Mouse (Mus musculus) urinary bladder, postnatal 10 days (tissue): ENCODE data around the gene H2-DMa.

Experiments
- DNase-seq: peaks from one replicate; pipeline ENCODE4 v3.0.0; 2022; ENCODE audit warnings: low spot score

The H2-DMa gene

DNA sequence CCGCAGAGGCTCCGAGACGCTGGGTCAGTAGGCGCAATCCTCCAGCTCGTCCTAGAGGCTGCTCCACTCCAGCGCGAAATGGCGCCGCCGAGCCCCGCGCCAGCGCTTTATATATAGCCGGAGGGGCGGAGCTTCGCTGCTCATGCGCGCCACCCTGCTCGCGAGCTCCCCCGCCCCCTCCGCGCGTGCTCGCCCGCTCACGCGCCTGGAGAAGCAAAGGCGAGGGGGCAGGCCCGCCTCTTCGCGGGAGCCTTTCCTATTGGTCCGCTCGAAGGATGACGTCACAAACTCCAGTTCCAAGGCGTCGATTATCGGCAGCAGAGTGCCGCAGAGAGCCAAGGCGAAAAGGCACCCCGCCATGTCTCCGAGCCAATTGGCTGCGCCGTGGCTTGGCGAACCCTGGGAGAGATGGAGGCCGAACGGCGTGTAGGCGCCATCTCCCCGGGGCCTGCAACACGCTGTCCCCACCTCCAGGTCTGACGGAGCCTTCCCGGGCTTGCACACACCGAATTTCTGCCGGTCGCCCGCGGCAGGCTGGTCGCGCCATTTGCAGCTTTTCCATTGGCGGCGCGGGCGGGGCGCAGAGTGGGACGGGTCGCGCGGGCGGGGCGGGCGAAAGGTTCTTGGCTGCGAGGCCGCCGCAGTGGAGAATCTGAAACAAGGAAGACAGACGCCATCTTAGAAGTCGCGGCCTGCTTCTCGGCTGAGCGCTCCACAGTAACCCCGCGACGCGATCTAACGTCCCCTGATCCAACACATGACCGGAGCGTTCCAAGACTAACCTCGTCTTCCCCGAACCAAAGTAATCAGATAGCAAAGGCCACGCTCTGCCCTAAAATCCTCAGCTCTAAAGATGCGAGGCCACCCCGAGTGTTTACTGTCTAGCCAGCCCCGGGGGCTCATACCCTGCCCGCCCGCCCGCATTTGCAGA, at the start of gene H2-DMa:
Gene H2-DMa, plus strand, starts transcription at position 293 of the 931 bp plus-strand sequence.
- peak; percentile 94 for DNase-seq

DNA sequence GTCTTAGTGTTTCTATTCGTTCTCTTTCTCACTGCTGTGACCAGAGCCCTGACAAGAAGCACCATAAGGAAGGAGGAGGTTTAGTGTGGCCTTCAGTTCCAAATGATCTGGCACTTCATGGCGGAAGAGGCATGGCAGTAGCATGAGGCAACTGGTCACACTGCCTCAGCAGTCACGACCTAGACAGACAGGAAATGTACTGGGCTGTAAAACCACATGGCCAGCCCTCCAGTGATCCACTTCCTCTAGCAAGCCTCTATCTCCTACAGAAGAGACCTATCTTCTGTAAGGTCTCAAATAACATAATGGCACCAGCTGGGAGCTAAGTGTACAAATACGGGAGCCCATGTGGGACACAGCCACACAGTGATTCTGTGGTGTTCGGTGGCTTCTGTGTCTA, 47.2 kb upstream of the H2-DMa start:
- DNase-seq: no peak

DNA sequence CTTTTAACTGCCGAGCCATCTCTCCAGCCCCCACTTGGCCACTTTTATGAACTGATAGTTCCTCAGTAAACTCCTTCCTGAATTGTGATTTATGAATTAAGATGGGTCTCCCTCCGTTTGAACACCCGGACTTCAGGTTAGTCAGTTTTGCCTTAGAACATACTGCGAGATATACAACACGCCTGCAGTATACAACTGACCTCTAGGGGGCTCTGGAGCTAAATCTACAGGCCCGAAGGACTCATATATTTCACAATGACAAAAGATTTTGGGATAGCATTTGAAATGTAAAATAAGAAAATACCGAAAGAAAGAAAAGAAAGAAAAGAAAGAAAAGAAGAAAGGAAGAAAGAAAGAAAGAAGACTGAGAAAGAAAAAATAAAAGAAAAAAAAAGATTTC, 44.1 kb upstream of the H2-DMa start:
- DNase-seq: no peak

DNA sequence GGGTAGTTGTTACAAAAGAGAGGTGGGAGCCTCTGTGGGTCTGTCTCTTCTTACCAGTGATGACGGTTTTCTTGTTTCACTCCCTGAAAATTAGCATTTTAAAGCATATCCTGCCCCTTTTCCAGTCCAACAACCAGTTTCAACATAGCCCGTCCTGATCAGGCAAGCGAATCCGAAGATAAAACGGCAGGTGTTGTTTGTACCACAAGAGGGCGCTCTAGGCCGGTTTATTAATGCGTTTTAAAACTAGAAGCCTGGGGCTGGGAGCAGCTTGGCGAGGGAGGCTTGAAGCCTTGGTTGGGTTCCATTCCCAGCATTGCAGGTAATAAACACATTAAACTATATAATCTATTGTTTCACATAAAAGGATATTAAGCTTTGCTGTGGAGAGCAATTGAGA, 41.8 kb upstream of the H2-DMa start:
- DNase-seq: no peak

- DNase-seq: no peak
These were observed 41.2 kb upstream of the H2-DMa start for GRCm38 (mm10) chr17:34078148-34078547.

- no peak for DNase-seq
These were observed 40.3 kb upstream of the H2-DMa start for GRCm38 (mm10) chr17:34079002-34079401.

DNA sequence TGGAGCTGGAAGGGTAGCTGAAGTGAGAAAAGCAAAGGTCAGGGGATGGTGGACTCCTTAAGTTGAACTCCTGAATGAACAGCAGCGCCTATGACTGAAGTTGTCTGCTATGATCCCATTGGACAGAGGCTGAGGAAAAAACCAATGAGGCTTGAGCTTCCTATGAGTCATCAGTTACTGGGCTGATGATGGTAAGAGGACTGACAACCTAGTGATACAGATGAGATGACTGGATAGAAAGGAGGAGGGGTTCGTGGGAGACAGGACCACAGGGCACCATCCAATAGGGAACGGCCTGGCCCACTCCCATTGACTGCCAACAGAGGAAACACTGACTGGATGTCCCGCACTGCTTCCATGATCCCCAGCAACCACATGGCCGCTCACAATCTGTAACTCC, 39.7 kb upstream of the H2-DMa start:
- DNase-seq: no peak

DNA sequence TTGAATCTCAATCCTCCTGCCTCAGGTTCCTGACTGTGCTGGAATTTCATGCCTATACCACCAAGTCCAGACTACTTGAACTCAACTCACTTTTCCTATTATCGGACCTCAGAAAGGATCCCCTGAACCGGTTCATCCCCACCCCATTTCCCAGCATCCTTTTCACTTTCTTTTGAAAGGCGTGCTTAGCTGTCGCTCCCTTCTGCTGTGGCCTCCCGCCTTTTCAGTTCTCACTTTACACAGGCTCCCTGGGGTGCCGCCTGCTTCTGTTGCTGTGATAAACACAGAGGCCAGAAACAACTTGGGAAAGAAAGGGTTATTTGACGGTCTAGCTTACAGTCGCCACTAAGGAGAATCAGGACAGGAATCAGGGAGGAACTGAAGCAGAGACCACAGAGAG, 36.2 kb upstream of the H2-DMa start:
- DNase-seq: no peak

GRCm38 (mm10) chr17:34087386-34087785, 32.0 kb upstream of the H2-DMa start:
- no peak for DNase-seq

DNA sequence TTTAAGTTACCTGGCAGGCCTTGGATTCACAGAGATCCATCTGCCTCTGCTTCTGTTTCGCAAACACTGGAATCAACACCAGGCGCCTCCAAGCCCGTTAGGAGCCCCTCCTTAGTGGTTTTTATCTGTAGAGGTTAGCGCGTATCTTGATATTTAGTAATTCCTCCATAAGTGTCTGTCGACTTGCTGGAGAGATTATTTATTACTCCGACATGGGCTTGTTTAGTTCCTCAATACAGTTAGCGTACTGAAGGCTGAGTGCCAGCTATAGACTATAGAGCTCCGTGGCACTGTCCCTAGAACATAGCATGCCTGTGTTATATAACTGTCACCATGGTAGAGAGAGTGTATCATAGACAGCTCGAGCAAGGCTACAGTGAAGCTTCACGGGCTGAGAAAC, 31.2 kb upstream of the H2-DMa start:
- no peak for DNase-seq

DNA sequence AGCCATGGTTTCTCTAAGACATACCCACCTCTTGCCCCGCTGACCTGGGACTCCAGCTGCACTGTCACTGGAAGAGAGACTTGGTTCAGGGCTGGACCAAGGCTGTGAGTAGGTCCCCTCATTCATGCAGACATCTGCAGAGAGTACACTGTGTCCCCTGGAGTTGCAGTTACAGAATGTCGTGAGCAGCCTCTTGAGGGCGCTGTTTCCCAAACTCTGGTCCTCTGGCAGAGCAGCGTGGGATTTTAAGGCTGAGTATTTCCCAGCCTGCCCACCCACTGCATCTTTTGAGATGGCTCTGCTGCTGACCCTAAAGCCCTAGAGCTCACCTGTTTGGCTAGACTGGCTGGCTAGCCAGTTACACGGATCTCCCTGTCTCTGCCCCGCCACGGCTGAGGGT, 28.4 kb upstream of the H2-DMa start:
- DNase-seq: no peak

GRCm38 (mm10) chr17:34092197-34092875, 27.0 kb upstream of the H2-DMa start, which contains the start of gene H2-Oa:
Gene H2-Oa, plus strand, starts transcription at chr17:34092340.
- DNase-seq: no peak

GRCm38 (mm10) chr17:34093199-34093874, 26.0 kb upstream of the H2-DMa start:
- DNase-seq: no peak

DNA sequence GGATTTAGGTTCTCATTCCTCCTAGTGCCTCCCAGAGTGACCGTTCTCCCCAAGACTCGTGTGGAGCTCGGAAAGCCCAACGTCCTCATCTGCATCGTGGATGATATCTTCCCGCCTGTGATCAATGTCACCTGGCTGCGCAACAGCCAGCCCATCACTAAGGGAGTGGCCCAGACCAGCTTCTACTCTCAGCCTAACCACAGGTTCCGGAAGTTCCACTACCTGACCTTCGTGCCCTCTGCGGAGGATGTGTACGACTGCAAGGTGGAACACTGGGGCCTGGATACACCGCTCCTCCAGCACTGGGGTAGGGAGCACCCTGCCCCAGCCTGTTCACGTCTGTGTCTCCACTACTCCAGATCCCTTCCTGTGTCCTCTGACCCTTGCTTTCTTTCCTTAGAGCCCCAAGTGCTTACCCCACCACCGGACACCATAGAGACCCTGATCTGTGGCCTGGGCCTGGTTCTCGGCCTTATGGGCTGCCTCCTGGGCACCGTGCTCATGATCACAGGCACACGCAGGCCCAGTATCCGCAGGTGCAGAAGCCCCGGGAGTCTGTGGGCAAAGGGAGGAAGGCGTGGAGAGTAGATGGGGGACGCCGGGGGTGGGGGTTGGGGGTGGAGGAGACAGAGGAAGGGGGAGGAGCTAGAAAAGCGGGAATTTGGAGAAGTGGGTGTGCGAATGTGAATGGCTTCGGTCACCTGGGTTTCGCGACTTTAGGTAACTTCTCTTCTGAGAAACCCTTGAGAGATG, 24.9 kb upstream of the H2-DMa start:
- DNase-seq: no peak

DNA sequence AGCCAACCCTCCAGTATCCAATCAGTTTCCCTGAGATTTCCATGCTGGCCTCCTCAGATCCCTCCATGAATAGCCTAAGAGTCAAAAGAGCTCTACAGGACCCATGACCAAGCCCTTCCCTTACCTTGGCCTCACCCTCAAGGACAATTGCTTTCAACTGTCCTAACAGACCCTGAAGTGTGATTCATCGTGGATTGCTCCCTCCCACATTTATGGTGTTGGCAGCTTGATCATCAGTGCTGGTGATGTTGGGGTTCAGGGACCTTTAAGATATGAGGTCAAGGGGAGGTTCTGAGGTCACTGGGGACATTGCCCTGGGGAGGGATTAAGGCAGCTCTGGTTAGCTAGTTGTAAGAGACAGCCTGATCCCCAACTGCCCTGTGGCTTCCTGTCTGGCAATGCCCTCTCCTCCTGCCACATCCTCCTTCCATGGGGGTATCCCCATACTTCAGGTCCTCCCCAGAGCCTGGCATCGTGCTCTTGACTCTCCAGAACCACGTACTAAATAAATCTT, 22.8 kb upstream of the H2-DMa start:
- DNase-seq: no peak

GRCm38 (mm10) chr17:34097272-34097671, 22.1 kb upstream of the H2-DMa start:
- DNase-seq: no peak

- no peak for DNase-seq
These were observed 20.4 kb upstream of the H2-DMa start for GRCm38 (mm10) chr17:34098709-34099479.

GRCm38 (mm10) chr17:34099531-34099930, 19.8 kb upstream of the H2-DMa start:
- no peak for DNase-seq

- DNase-seq: no peak
These were observed 18.2 kb upstream of the H2-DMa start for GRCm38 (mm10) chr17:34101185-34101584.

GRCm38 (mm10) chr17:34101604-34102032, 17.7 kb upstream of the H2-DMa start:
- DNase-seq: peak; percentile 79

DNA sequence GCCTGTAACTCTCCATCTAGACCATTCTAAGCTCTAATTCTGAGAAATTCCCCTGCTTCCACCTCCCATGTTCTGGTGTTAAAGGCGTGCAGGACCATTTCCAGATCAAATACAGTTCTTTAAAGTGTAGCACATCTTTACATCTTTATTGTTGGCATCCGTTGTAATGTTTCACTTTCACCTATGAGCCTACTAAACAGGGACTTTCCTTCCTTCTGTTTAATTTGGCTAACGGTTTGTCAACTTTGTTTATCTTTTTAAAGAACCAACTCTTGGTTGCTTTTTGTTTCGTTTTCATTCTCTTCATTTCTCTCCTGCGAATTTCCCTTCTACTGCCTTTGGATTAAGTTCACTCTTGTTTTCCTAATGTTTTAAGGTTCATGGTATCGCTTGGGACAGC, 16.5 kb upstream of the H2-DMa start:
- DNase-seq: no peak
